Mouse (Mus musculus) liver, postnatal 0 days (tissue): Measurements from ENCODE around the gene Blzf1.

Experiments used
- CTCF ChIP-seq: sonication (generic); IDR thresholded peaks from 2 replicates; pipeline ENCODE4 v1.5.1; 2016; ENCODE audit warnings: antibody characterized with exemption, low read depth
- EP300 ChIP-seq: IDR thresholded peaks from 2 replicates; pipeline ENCODE4 v1.6.1; 2016; ENCODE audit warnings: antibody characterized with exemption, low read depth, mild to moderate bottlenecking

GRCm38 (mm10) chr1:164324878-164325277 is 17.6 kb upstream of the Blzf1 start:
- TF ChIP-seq CTCF (no peak), EP300 (no peak)
